Mouse (Mus musculus): ENCODE data around the gene Lgalsl. TPM values are rescaled to one million over a fixed set of nuclear protein-coding genes. Genes with fewer than 3 reads are reported as not detected.

The Lgalsl gene
- polyA plus RNA-seq (2015; fragmentation: Nextera tagmentation; extraction: Ambion mirVana): 34.6 and 37.6 TPM in 2 replicates

- WGBS: under 1% methylated on average over 89 of the region's 102 CpGs
- peaks cover 11% of the 10 kb centered on the region for H3K36me3 ChIP-seq (ENCODE audit: control insufficient read depth, insufficient read depth)
Observed at GRCm38 (mm10) chr11:20830686-20831505, at the start of gene Lgalsl. Gene Lgalsl (minus strand): TSS chr11:20831056.

GRCm38 (mm10) chr11:20878644-20879043, 47.8 kb upstream of the Lgalsl start:
- Histone ChIP-seq H3K4me1 (ENCODE audit: control insufficient read depth, insufficient read depth, low read length) (no peaks in the 10 kb centered on the region), H3K4me3 (ENCODE audit: low read length) (no peak overlapping the region), H3K27me3 (ENCODE audit: control insufficient read depth, insufficient read depth, low read length) (no peaks in the 10 kb centered on the region), H3K27ac (ENCODE audit: low read length) (no peak overlapping the region), H3K9me3 (replicated peaks; ENCODE audit: control insufficient read depth, low read length) (no peaks in the 10 kb centered on the region), H3K4me2 (ENCODE audit: low read depth, low read length) (no peak overlapping the region), H3K9ac (ENCODE audit: low read length) (no peak overlapping the region), H3K36me3 (ENCODE audit: control insufficient read depth, insufficient read depth) (no peaks in the 10 kb centered on the region)
- ATAC-seq (replicated peaks; ENCODE audit: extremely low read depth, insufficient read depth, low FRiP score): no peak
- 65% methylated on average over 5 of the region's 5 CpGs for WGBS

More at GRCm38 (mm10) chr11:20830686-20831505, at the start of gene Lgalsl:
- peak within 1 kb of the TSS; percentile 93 for H3K9ac ChIP-seq (ENCODE audit: low read length)
- H3K4me3 ChIP-seq (ENCODE audit: low read length): peak within 1 kb of the TSS; percentile 82
- H3K27me3 ChIP-seq (ENCODE audit: control insufficient read depth, insufficient read depth, low read length): no peaks in the 10 kb centered on the region
- peak within 1 kb of the TSS; percentile 88 for H3K27ac ChIP-seq (ENCODE audit: low read length)
- H3K9me3 ChIP-seq (replicated peaks; ENCODE audit: control insufficient read depth, low read length): no peaks in the 10 kb centered on the region
- peak; percentile 82 for ATAC-seq (replicated peaks; ENCODE audit: extremely low read depth, insufficient read depth, low FRiP score)
- peak within 1 kb of the TSS; percentile 85 for H3K4me2 ChIP-seq (ENCODE audit: low read depth, low read length)
- peaks cover 10% of the 10 kb centered on the region for H3K4me1 ChIP-seq (ENCODE audit: control insufficient read depth, insufficient read depth, low read length)

GRCm38 (mm10) chr11:20877578-20878096, 46.8 kb upstream of the Lgalsl start:
- ATAC-seq (replicated peaks; ENCODE audit: extremely low read depth, insufficient read depth, low FRiP score): no peak
- Histone ChIP-seq H3K4me1 (ENCODE audit: control insufficient read depth, insufficient read depth, low read length) (peaks cover 3% of the 10 kb centered on the region; the same call in 1 of the 2 replicates), H3K36me3 (ENCODE audit: control insufficient read depth, insufficient read depth) (no peaks in the 10 kb centered on the region), H3K9me3 (replicated peaks; ENCODE audit: control insufficient read depth, low read length) (no peaks in the 10 kb centered on the region), H3K27me3 (ENCODE audit: control insufficient read depth, insufficient read depth, low read length) (no peaks in the 10 kb centered on the region), H3K27ac (ENCODE audit: low read length) (no peak overlapping the region), H3K4me3 (ENCODE audit: low read length) (no peak overlapping the region), H3K4me2 (ENCODE audit: low read depth, low read length) (no peak overlapping the region), H3K9ac (ENCODE audit: low read length) (no peak overlapping the region)
- 94% methylated on average over 3 of the region's 3 CpGs for WGBS

- Histone ChIP-seq H3K27me3 (ENCODE audit: control insufficient read depth, insufficient read depth, low read length) (no peaks in the 10 kb centered on the region), H3K36me3 (ENCODE audit: control insufficient read depth, insufficient read depth) (no peaks in the 10 kb centered on the region), H3K27ac (ENCODE audit: low read length) (peak overlapping the region; percentile 32; the same call in 1 of the 2 replicates), H3K4me1 (ENCODE audit: control insufficient read depth, insufficient read depth, low read length) (peaks cover 3% of the 10 kb centered on the region; the same call in 1 of the 2 replicates), H3K9me3 (replicated peaks; ENCODE audit: control insufficient read depth, low read length) (no peaks in the 10 kb centered on the region), H3K4me3 (ENCODE audit: low read length) (no peak overlapping the region), H3K4me2 (ENCODE audit: low read depth, low read length) (no peak overlapping the region), H3K9ac (ENCODE audit: low read length) (no peak overlapping the region)
- WGBS: 74% methylated on average over 5 of the region's 5 CpGs
- ATAC-seq (replicated peaks; ENCODE audit: extremely low read depth, insufficient read depth, low FRiP score): no peak
Observed at GRCm38 (mm10) chr11:20873386-20873785, 42.5 kb upstream of the Lgalsl start.

- peaks cover 3% of the 10 kb centered on the region; the same call in 1 of the 2 replicates for H3K4me1 ChIP-seq (ENCODE audit: control insufficient read depth, insufficient read depth, low read length)
- no peaks in the 10 kb centered on the region for H3K36me3 ChIP-seq (ENCODE audit: control insufficient read depth, insufficient read depth)
- no peak overlapping the region for H3K4me3 ChIP-seq (ENCODE audit: low read length)
- no peak overlapping the region for H3K9ac ChIP-seq (ENCODE audit: low read length)
- WGBS: 44% methylated on average over 7 of the region's 7 CpGs
- no peaks in the 10 kb centered on the region for H3K27me3 ChIP-seq (ENCODE audit: control insufficient read depth, insufficient read depth, low read length)
- peak overlapping the region; percentile 32; the same call in 1 of the 2 replicates for H3K27ac ChIP-seq (ENCODE audit: low read length)
- H3K9me3 ChIP-seq (replicated peaks; ENCODE audit: control insufficient read depth, low read length): no peaks in the 10 kb centered on the region
- peak; percentile 70; the same call in 1 of the 2 replicates for ATAC-seq (replicated peaks; ENCODE audit: extremely low read depth, insufficient read depth, low FRiP score)
- H3K4me2 ChIP-seq (ENCODE audit: low read depth, low read length): no peak overlapping the region
Observed at GRCm38 (mm10) chr11:20872911-20873310, 42.1 kb upstream of the Lgalsl start.

GRCm38 (mm10) chr11:20872444-20872843, 41.6 kb upstream of the Lgalsl start:
- Histone ChIP-seq H3K9ac (ENCODE audit: low read length) (no peak overlapping the region), H3K36me3 (ENCODE audit: control insufficient read depth, insufficient read depth) (no peaks in the 10 kb centered on the region), H3K27me3 (ENCODE audit: control insufficient read depth, insufficient read depth, low read length) (no peaks in the 10 kb centered on the region), H3K4me1 (ENCODE audit: control insufficient read depth, insufficient read depth, low read length) (peaks cover 3% of the 10 kb centered on the region; the same call in 1 of the 2 replicates), H3K4me2 (ENCODE audit: low read depth, low read length) (no peak overlapping the region), H3K4me3 (ENCODE audit: low read length) (no peak overlapping the region), H3K27ac (ENCODE audit: low read length) (no peak overlapping the region), H3K9me3 (replicated peaks; ENCODE audit: control insufficient read depth, low read length) (no peaks in the 10 kb centered on the region)
- ATAC-seq (replicated peaks; ENCODE audit: extremely low read depth, insufficient read depth, low FRiP score): no peak
- 70% methylated on average over 2 of the region's 2 CpGs for WGBS

- H3K4me1 ChIP-seq (ENCODE audit: control insufficient read depth, insufficient read depth, low read length): peaks cover 3% of the 10 kb centered on the region; the same call in 1 of the 2 replicates
- H3K4me2 ChIP-seq (ENCODE audit: low read depth, low read length): no peak overlapping the region
- H3K4me3 ChIP-seq (ENCODE audit: low read length): no peak overlapping the region
- no peak overlapping the region for H3K27ac ChIP-seq (ENCODE audit: low read length)
- no peaks in the 10 kb centered on the region for H3K9me3 ChIP-seq (replicated peaks; ENCODE audit: control insufficient read depth, low read length)
- H3K27me3 ChIP-seq (ENCODE audit: control insufficient read depth, insufficient read depth, low read length): no peaks in the 10 kb centered on the region
- ATAC-seq (replicated peaks; ENCODE audit: extremely low read depth, insufficient read depth, low FRiP score): no peak
- H3K36me3 ChIP-seq (ENCODE audit: control insufficient read depth, insufficient read depth): no peaks in the 10 kb centered on the region
- 53% methylated on average over 2 of the region's 2 CpGs for WGBS
- H3K9ac ChIP-seq (ENCODE audit: low read length): no peak overlapping the region
Observed at GRCm38 (mm10) chr11:20869927-20870326, 39.1 kb upstream of the Lgalsl start.

GRCm38 (mm10) chr11:20865450-20865849, 34.6 kb upstream of the Lgalsl start:
- 75% methylated on average over 3 of the region's 3 CpGs for WGBS
- ATAC-seq (replicated peaks; ENCODE audit: extremely low read depth, insufficient read depth, low FRiP score): no peak
- Histone ChIP-seq H3K4me3 (ENCODE audit: low read length) (no peak overlapping the region), H3K4me1 (ENCODE audit: control insufficient read depth, insufficient read depth, low read length) (no peaks in the 10 kb centered on the region), H3K27ac (ENCODE audit: low read length) (no peak overlapping the region), H3K9me3 (replicated peaks; ENCODE audit: control insufficient read depth, low read length) (no peaks in the 10 kb centered on the region), H3K27me3 (ENCODE audit: control insufficient read depth, insufficient read depth, low read length) (no peaks in the 10 kb centered on the region), H3K36me3 (ENCODE audit: control insufficient read depth, insufficient read depth) (no peaks in the 10 kb centered on the region), H3K9ac (ENCODE audit: low read length) (no peak overlapping the region), H3K4me2 (ENCODE audit: low read depth, low read length) (no peak overlapping the region)

GRCm38 (mm10) chr11:20864647-20865046, 33.8 kb upstream of the Lgalsl start:
- no peak overlapping the region for H3K27ac ChIP-seq (ENCODE audit: low read length)
- no peak overlapping the region for H3K4me2 ChIP-seq (ENCODE audit: low read depth, low read length)
- no peaks in the 10 kb centered on the region for H3K27me3 ChIP-seq (ENCODE audit: control insufficient read depth, insufficient read depth, low read length)
- ATAC-seq (replicated peaks; ENCODE audit: extremely low read depth, insufficient read depth, low FRiP score): no peak
- H3K9me3 ChIP-seq (replicated peaks; ENCODE audit: control insufficient read depth, low read length): no peaks in the 10 kb centered on the region
- no peak overlapping the region for H3K9ac ChIP-seq (ENCODE audit: low read length)
- 64% methylated on average over 6 of the region's 6 CpGs for WGBS
- H3K36me3 ChIP-seq (ENCODE audit: control insufficient read depth, insufficient read depth): no peaks in the 10 kb centered on the region
- H3K4me3 ChIP-seq (ENCODE audit: low read length): no peak overlapping the region
- peaks cover 3% of the 10 kb centered on the region; the same call in 1 of the 2 replicates for H3K4me1 ChIP-seq (ENCODE audit: control insufficient read depth, insufficient read depth, low read length)
